9 mouse cellular contexts compared by ENCODE assay signal in genomic region chr6:125425205-125426090, GRCm38 (mm10). TPM values are rescaled to one million over a fixed set of nuclear protein-coding genes. Genes with fewer than 3 reads are reported as not detected.
A peak's percentile ranks its signal among the peaks of the same experiment; 100 is the strongest.
DNase-seq lines count a peak whose midpoint lies in the region; ATAC-seq and TF ChIP-seq lines count a peak whose summit lies in the region.
"Had no signal": no experiment of that assay in that cellular context is flagged by ENCODE, and none has a peak within 500 bp of the region (broad histone marks: within the 10 kb centered on the region; RNA-seq: fewer than 3 reads in every experiment).

No protein-coding gene starts in this region.

- no peak overlapping the region; the same call in 1 of the 2 replicates for H3K27ac ChIP-seq in embryonic facial prominence, embryonic 13.5 days
- no peak overlapping the region for H3K27ac ChIP-seq in embryonic facial prominence, embryonic 10.5 days (replicated peaks)
- no peak overlapping the region for H3K27ac ChIP-seq in CH12.LX (ENCODE audit: insufficient read depth, low read depth)
- peak overlapping the region; percentile 44; the same call in 1 of the 2 replicates for H3K27ac ChIP-seq in embryonic facial prominence, embryonic 15.5 days (replicated peaks)

- no peak for TF ChIP-seq POLR2A in CH12.LX (IDR thresholded peaks at IDR 0.05; ENCODE audit: low read depth, low read length)
- TF ChIP-seq POLR2A in myocyte (IDR thresholded peaks at IDR 0.05; ENCODE audit: insufficient read length, low read depth): peak; percentile 41

- H3K79me2 ChIP-seq in CH12.LX (replicated peaks; ENCODE audit: control insufficient read depth, extremely low read depth, insufficient read depth, poor library complexity, severe bottlenecking) (no peaks in the 10 kb centered on the region), myocyte (ENCODE audit: control insufficient read depth, insufficient read depth) (no peaks in the 10 kb centered on the region)

- intact Hi-C loops in left cerebral cortex, postnatal 25 days (cut with DNase I): loop anchor here (1.0 kb wide), 1 partner anchor 73 kb away; no protein-coding TSS in a partner anchor

- H3K4me2 ChIP-seq in embryonic facial prominence, embryonic 13.5 days: peak overlapping the region; percentile 26
- H3K4me2 ChIP-seq in CH12.LX (ENCODE audit: insufficient read depth, low read depth, poor library complexity, severe bottlenecking) (no peak overlapping the region), myocyte (ENCODE audit: low read depth) (peak overlapping the region; percentile 76)
- peak overlapping the region; percentile 21; the same call in 1 of the 2 replicates for H3K4me2 ChIP-seq in embryonic facial prominence, embryonic 15.5 days (replicated peaks)

- no peak for TF ChIP-seq EP300 in CH12.LX (IDR thresholded peaks at IDR 0.05; ENCODE audit: low read length)

- dilution Hi-C loops in CH12.LX (cut with MboI; ENCODE audit: extremely low pct_ligation_motif_present, extremely low pct_unique_long_range_greater_than_20kb, low sequenced_read_pairs): no loop called here

- H3K9ac ChIP-seq in embryonic facial prominence, embryonic 13.5 days: 0 out of 2 replicates have a peak overlapping the region, but pooled peaks have one; percentile 32
- no peak overlapping the region for H3K9ac ChIP-seq in CH12.LX (ENCODE audit: insufficient read depth, low read depth)
- no peak overlapping the region for H3K9ac ChIP-seq in embryonic facial prominence, embryonic 15.5 days

- TF ChIP-seq CTCF in CH12.LX (conservative IDR thresholded peaks at IDR 0.05 in 1 of 2, IDR thresholded peaks at IDR 0.05 in 1 of 2; ENCODE audit: low read depth in 2 of 2, low read length in 2 of 2): no peak

- no peak for DNase-seq in embryonic facial prominence, embryonic 10.5 days (ENCODE audit: low spot score)
- DNase-seq in CH12.LX (ENCODE audit: extremely low read depth): peak; percentile 18
- DNase-seq in left cerebral cortex, postnatal 25 days (ENCODE audit: low spot score in 2 of 2): no peak
- DNase-seq in cerebellum, postnatal 14 days: no peak
- DNase-seq in cerebellum, adult 11 months: no peak

- no peak overlapping the region for H3ac ChIP-seq in myocyte (ENCODE audit: control insufficient read depth, insufficient read length)

- no peak overlapping the region for H3K4me3 ChIP-seq in embryonic facial prominence, embryonic 13.5 days
- H3K4me3 ChIP-seq in embryonic facial prominence, embryonic 10.5 days: no peak overlapping the region
- H3K4me3 ChIP-seq in CH12.LX (replicated peaks in 1 of 3; ENCODE audit: low read depth in 2 of 3, low read length in 2 of 3, poor library complexity in 1 of 3): no peak overlapping the region
- peak overlapping the region; percentile 11; the same call in 1 of the 2 replicates for H3K4me3 ChIP-seq in embryonic facial prominence, embryonic 15.5 days (replicated peaks)
- peak overlapping the region; percentile 22 for H3K4me3 ChIP-seq in myocyte

- 43% methylated on average over 15 of the region's 15 CpGs for WGBS in embryonic facial prominence, embryonic 13.5 days
- 47% methylated on average over 15 of the region's 15 CpGs for WGBS in embryonic facial prominence, embryonic 10.5 days
- WGBS in embryonic facial prominence, embryonic 15.5 days: 42% methylated on average over 15 of the region's 15 CpGs

- no peak for ATAC-seq in embryonic facial prominence, embryonic 13.5 days (ENCODE audit: insufficient number of reproducible peaks, insufficient read depth, low FRiP score, low TSS enrichment, low read depth)
- ATAC-seq in embryonic facial prominence, embryonic 15.5 days (ENCODE audit: insufficient number of reproducible peaks, low FRiP score, low TSS enrichment, low read depth): peak; percentile 21; the same call in 1 of the 2 replicates

- H3K4me1 ChIP-seq in embryonic facial prominence, embryonic 13.5 days: peaks cover 53% of the 10 kb centered on the region
- H3K4me1 ChIP-seq in embryonic facial prominence, embryonic 10.5 days: peaks cover 49% of the 10 kb centered on the region
- peaks cover 11 to 20% of the 10 kb centered on the region in 2 experiments; a peak in 3 of 4 replicates for H3K4me1 ChIP-seq in CH12.LX (ENCODE audit: control insufficient read depth in 1 of 2, insufficient read depth in 2 of 2)
- H3K4me1 ChIP-seq in embryonic facial prominence, embryonic 15.5 days: peaks cover 58% of the 10 kb centered on the region

- no peaks in the 10 kb centered on the region for H3K27me3 ChIP-seq in embryonic facial prominence, embryonic 13.5 days
- peaks cover 25% of the 10 kb centered on the region for H3K27me3 ChIP-seq in embryonic facial prominence, embryonic 10.5 days (replicated peaks; ENCODE audit: low read depth, poor library complexity, severe bottlenecking)
- H3K27me3 ChIP-seq in CH12.LX (replicated peaks): peaks cover 41% of the 10 kb centered on the region
- H3K27me3 ChIP-seq in embryonic facial prominence, embryonic 15.5 days: no peaks in the 10 kb centered on the region
- H3K27me3 ChIP-seq in myocyte (ENCODE audit: control insufficient read depth, insufficient read depth, insufficient read length): no peaks in the 10 kb centered on the region

- no peaks in the 10 kb centered on the region for H3K9me3 ChIP-seq in embryonic facial prominence, embryonic 13.5 days
- H3K9me3 ChIP-seq in embryonic facial prominence, embryonic 10.5 days: no peaks in the 10 kb centered on the region
- H3K9me3 ChIP-seq in CH12.LX (replicated peaks; ENCODE audit: low read length): no peaks in the 10 kb centered on the region
- H3K9me3 ChIP-seq in embryonic facial prominence, embryonic 15.5 days (replicated peaks): no peaks in the 10 kb centered on the region

- in situ Hi-C loops in CH12.LX (cut with MboI; ENCODE audit: low pct_ligation_motif_present, low pct_unique_long_range_greater_than_20kb, low sequenced_read_pairs): loop anchor here (5.0 kb wide), 1 partner anchor 77 kb away; no protein-coding TSS in a partner anchor

- no peaks in the 10 kb centered on the region for H3K36me3 ChIP-seq in embryonic facial prominence, embryonic 13.5 days
- H3K36me3 ChIP-seq in embryonic facial prominence, embryonic 10.5 days (replicated peaks): no peaks in the 10 kb centered on the region
- no peaks in the 10 kb centered on the region for H3K36me3 ChIP-seq in CH12.LX (replicated peaks in 1 of 2; ENCODE audit: control insufficient read depth in 1 of 2, insufficient read depth in 1 of 2, low read length in 1 of 2)
- no peaks in the 10 kb centered on the region for H3K36me3 ChIP-seq in embryonic facial prominence, embryonic 15.5 days
- H3K36me3 ChIP-seq in myocyte (ENCODE audit: control insufficient read depth, insufficient read depth): no peaks in the 10 kb centered on the region

- TF ChIP-seq RAD21 in CH12.LX (IDR thresholded peaks at IDR 0.05; ENCODE audit: low read depth, low read length): no peak

TF ChIP-seq in CH12.LX, 34 proteins besides CTCF, POLR2A, EP300 and RAD21:
- TF ChIP-seq NRF1 (IDR thresholded peaks at IDR 0.05; ENCODE audit: low read depth, low read length) (no peak), ETS1 (conservative IDR thresholded peaks at IDR 0.05; ENCODE audit: low read depth, low read length) (no peak), SMC3 (IDR thresholded peaks at IDR 0.05; ENCODE audit: low read depth, low read length) (no peak), ZNF384 (IDR thresholded peaks at IDR 0.05; ENCODE audit: low read depth, low read length) (no peak), JUN (IDR thresholded peaks at IDR 0.05; ENCODE audit: insufficient read depth, low read depth, low read length) (no peak), E2F4 (IDR thresholded peaks at IDR 0.05; ENCODE audit: insufficient replicate concordance, low read depth, low read length) (no peak), CHD2 (IDR thresholded peaks at IDR 0.05; ENCODE audit: low read length) (no peak), NELFE (IDR thresholded peaks at IDR 0.05; ENCODE audit: low read depth, low read length) (no peak), JUND (conservative IDR thresholded peaks at IDR 0.05; ENCODE audit: low read depth, low read length) (no peak), ZC3H11A (IDR thresholded peaks at IDR 0.05; ENCODE audit: low read depth, low read length) (no peak), KAT2A (IDR thresholded peaks at IDR 0.05; ENCODE audit: insufficient replicate concordance, low read length) (no peak), ZKSCAN1 (IDR thresholded peaks at IDR 0.05; ENCODE audit: borderline replicate concordance, low read depth, low read length) (no peak), ZMIZ1 (IDR thresholded peaks at IDR 0.05; ENCODE audit: low read depth, low read length) (no peak), SIN3A (IDR thresholded peaks at IDR 0.05; ENCODE audit: low read length) (no peak)

TF ChIP-seq in myocyte, 11 proteins besides CTCF, POLR2A, EP300 and RAD21:
- no peak for TF ChIP-seq MAX (IDR thresholded peaks at IDR 0.05; ENCODE audit: low read depth)
- TF ChIP-seq POLR2AphosphoS2 (IDR thresholded peaks at IDR 0.05; ENCODE audit: insufficient read length, low read depth): no peak

RNA-seq across cellular contexts. Expression of gene Plekhg6, which starts 44.9 kb away (rescaled TPM):
- 1.1 and 1.3 TPM in 2 replicates for polyA plus RNA-seq in embryonic facial prominence, embryonic 13.5 days (2015; fragmentation: Nextera tagmentation; extraction: Ambion mirVana)
- polyA plus RNA-seq in embryonic facial prominence, embryonic 10.5 days (2016; fragmentation: Nextera tagmentation; extraction: Ambion mirVana): 0.21 and 0.32 TPM in 2 replicates
- total RNA-seq in CH12.LX (2012; rRNA removed) (not detected in 2 replicates), CH12.LX (2014; rRNA removed) (not detected in 2 replicates)
- polyA plus RNA-seq in CH12.LX (2012; ENCODE audit: insufficient read length, low read depth) (not detected in 2 replicates), myocyte (2012; fragmentation: generic; extraction: Trizol) (0.14 TPM)
- 3.5 and 3.8 TPM in 2 replicates for polyA plus RNA-seq in embryonic facial prominence, embryonic 15.5 days (2015; fragmentation: Nextera tagmentation; extraction: Ambion mirVana)
- under 1 TPM; 0.25 to 0.39 TPM for total RNA-seq in left cerebral cortex, postnatal 25 days (2021)
- total RNA-seq: left cerebral cortex, postnatal 4 days had no signal

Comparison
In these comparisons a context has a peak if more than half of its experiments do, and no peak if none do; other contexts are left out.
1. H3K4me3 ChIP-seq: peak in embryonic facial prominence, embryonic 15.5 days (single experiment) and myocyte (single experiment); none in embryonic facial prominence, embryonic 13.5 days (single experiment), embryonic facial prominence, embryonic 10.5 days (single experiment) and CH12.LX (0 of 3).